Mouse (Mus musculus) spleen, adult 2 months (tissue): ENCODE results near the gene Angptl2.

Experiments
- CTCF ChIP-seq: fragments of 200-500 bp; IDR thresholded peaks from 2 replicates; pipeline ENCODE4 v1.5.1; 2011; ENCODE audit warnings: mild to moderate bottlenecking, inconsistent platforms; ENCODE audit not compliant: insufficient read depth, insufficient read length, insufficient replicate concordance; ENCODE audit errors: extremely low read depth
- POLR2A ChIP-seq: fragments of 200-500 bp; IDR thresholded peaks from 2 replicates; pipeline ENCODE4 v1.6.1; 2011; ENCODE audit warnings: low read depth, low read length, inconsistent platforms

DNA sequence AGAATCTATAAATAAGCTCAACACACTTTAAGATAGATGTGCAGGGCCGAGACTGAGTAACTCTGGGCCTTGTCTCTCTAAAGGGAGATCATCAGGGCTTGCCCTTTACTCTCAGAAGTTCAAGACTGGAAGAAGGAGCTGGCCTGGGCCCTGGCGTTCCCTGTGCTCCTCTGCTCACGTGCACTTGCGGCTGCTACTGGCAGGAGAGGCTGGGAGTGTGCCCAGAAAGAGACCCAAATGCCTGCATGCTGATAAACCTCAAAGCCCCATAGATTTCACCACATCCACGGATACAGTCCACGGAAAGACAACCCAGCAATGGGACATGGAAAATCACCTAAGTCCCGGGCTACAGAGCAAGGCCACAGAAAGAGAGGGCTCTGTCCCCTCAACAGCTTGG is 29.4 kb upstream of the Angptl2 start:
- no peak for TF ChIP-seq POLR2A
- TF ChIP-seq CTCF: no peak
